Mouse (Mus musculus): ENCODE data around the gene Tsc22d1. TPM values are rescaled to one million over a fixed set of nuclear protein-coding genes. Genes with fewer than 3 reads are reported as not detected.

Gene Tsc22d1
- total RNA-seq, 2 experiments from 2014 or later: 244 to 259 TPM

GRCm38 (mm10) chr14:76555263-76556030 lies 140.7 kb downstream of the Tsc22d1 start:
- DNase-seq (ENCODE audit: low spot score in 2 of 2): no peak

- peak; percentile 63 to 69 for DNase-seq (ENCODE audit: low spot score in 2 of 2)
Observed at GRCm38 (mm10) chr14:76556031-76556851, 141.5 kb downstream of the Tsc22d1 start.

GRCm38 (mm10) chr14:76556852-76557208 lies 142.1 kb downstream of the Tsc22d1 start, which contains the start of gene Serp2:
Gene Serp2 (minus strand): TSS chr14:76556889.
- DNase-seq (ENCODE audit: low spot score in 2 of 2): no peak

Other genes with a start within 250 kb of the Tsc22d1 start
- gene Serp2, start 141.9 kb downstream of the Tsc22d1 start, total RNA-seq (2021): 1 to 10 TPM; 3.2 to 3.8 TPM

Measured in gastrocnemius, postnatal 4 days (tissue).